Mouse (Mus musculus) v-Abl transformed pro-B cells (cell line): ENCODE measurements at regions not wholly inside any gene's neighbourhood (a gene's known extent, or its start where the extent isn't known, plus 50 kb on each side); places are given as distances from the start of the nearest gene placed in this dataset.

ENCODE experiments used
- in situ Hi-C, 2 experiments: fragments of 400-800 bp; cut with MboI; formaldehyde crosslinking; loops; one replicate each; pipeline ENCODE4 v1.15.1; 2025; ENCODE audit not compliant: unreplicated experiment in 2 of 2

DNA sequence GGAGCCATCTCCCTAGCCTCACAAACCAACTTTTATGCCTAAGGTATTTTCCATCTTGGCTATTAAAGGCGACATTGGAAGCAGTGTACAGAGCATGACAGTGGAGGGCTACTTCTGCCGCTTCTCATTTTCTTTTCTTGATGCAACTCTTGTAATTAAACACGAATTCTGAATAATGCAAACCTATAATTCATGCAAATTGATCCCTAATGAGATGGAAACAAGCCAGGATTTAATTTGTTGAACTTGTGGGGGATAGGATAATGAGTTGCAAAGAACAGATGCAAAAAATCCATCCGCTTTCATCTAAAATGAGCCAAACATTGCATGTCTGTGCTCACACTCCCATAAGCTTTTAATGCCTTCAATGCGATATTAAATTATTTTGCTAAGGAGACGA, 1451.8 kb upstream of the Gm6569 start:
- in situ Hi-C loops = no loop called here

DNA sequence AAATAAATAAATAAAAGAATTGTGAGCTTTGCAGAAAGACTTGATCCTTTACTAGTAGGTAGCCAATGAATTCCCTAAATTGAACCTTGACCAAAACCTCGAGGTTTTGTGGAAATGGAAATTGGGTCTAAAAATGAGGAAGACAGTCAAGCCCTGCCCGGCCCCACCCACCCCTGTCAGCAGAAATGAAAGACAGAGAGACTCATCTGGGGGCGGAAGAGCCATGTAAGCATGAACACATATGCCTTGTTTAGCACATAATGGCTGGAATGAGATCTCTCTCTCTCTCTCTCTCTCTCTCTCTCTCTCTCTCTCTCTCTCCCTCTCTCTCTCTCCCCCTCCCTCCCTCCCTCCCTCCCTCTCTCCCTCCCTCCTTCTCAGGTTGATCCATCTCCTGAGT, 1451.3 kb upstream of the Gm6569 start:
- in situ Hi-C loops = no loop called here

DNA sequence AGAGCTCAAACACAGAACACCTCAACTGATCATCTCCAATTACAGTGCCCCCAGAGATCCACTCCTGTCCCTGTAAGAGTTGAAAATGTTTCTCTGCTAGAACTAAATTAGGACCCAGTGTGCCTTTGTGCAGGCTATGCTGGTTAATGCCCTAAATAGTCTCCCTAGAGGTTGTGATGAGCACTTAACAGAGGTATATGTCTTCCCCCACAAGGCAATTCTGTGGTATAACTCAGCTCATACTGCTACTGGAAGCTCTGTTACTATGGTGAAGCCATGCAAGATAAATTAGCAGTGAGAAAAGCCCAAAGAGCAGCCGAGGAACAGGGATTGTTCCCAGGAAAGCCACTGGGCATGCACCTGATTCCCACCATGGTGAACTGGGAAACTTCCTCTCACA, 1450.9 kb upstream of the Gm6569 start:
- in situ Hi-C loops = no loop called here

DNA sequence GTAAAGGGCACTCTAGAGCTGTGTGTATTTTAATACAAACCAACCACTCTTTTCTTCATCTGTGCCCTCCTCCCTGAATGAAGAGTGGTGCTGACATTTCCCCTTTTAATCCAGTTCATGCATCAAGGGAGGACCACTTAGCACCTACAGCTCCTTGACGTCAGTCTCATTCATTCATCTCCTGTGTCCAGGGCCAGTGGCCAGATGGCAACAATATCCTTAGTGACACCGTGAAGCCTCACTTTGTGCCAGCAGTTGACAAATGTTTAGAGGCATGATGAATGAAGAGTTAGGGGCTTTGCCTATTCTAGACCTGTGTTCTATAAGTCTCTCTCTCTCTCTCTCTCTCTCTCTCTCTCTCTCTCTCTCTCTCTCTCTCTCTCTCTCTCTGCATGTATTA, 1441.1 kb upstream of the Gm6569 start:
- in situ Hi-C loops = no loop called here

DNA sequence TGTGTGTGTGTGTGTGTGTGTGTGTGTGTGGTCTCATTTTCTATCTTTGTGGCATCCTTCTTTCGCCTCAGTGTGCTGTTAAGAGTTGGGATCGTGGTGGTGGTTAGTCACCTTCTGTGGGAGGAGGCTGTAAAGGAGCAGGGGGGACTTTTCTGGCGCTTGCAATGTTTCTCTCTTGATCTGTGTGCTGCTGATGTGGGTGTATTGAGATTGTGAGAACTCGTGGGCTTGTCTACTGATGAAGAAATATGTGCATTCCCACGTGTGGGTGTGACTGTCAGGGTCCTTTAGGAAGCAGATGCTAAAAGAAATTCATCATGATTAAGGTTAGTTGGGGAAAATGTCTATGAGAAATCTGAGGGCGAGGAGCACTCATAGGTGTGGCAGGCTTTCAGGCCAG, 1422.4 kb upstream of the Gm6569 start:
- in situ Hi-C loops = no loop called here
